18 mouse cellular contexts compared by ENCODE assay signal in the genomic region with DNA sequence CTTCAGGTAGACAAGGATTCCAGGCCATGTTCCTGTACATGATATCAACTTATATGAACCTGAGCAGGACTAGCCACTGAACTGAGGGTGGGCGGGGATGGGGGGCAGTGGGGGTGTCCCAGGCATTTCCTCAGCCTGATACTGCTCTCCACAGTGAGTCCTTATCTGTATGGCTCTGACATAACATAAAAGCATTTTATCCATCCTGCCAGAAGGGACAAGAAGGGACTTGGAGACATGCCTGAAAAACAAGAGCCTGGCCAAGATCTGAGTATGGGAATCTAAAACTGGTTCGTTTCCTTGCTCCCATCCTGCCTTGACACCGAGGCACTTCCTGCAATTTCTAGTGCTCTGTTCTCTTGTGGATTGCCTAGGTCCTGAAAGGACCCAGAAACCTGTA. TPM values are rescaled to one million over a fixed set of nuclear protein-coding genes. Genes with fewer than 3 reads are reported as not detected.
DNase-seq lines count a peak whose midpoint lies in the region; ATAC-seq and TF ChIP-seq lines count a peak whose summit lies in the region.
"Had no signal": no experiment of that assay in that cellular context is flagged by ENCODE, and none has a peak within 500 bp of the region (broad histone marks: within the 10 kb centered on the region; RNA-seq: fewer than 3 reads in every experiment).

No protein-coding gene starts in this region.

- peaks cover 4% of the 10 kb centered on the region; the same call in 1 of the 2 replicates for H3K4me1 ChIP-seq in intestine, embryonic 16.5 days (ENCODE audit: control insufficient read depth, insufficient read depth, low read length)
- H3K4me1 ChIP-seq in intestine, postnatal 0 days (replicated peaks; ENCODE audit: control insufficient read depth, insufficient read depth, low read length), result no peaks in the 10 kb centered on the region
- H3K4me1 ChIP-seq in heart, embryonic 12.5 days (replicated peaks), result peaks cover 24% of the 10 kb centered on the region
- H3K4me1 ChIP-seq in liver, embryonic 12.5 days, result peaks cover 40% of the 10 kb centered on the region
- H3K4me1 ChIP-seq: embryonic facial prominence, embryonic 12.5 days had no signal

- no peak for TF ChIP-seq CTCF in intestine, postnatal 0 days (IDR thresholded peaks at IDR 0.05; ENCODE audit: low read depth)

- no peaks in the 10 kb centered on the region for H3K36me3 ChIP-seq in intestine, embryonic 16.5 days (ENCODE audit: control insufficient read depth, insufficient read depth, low read length)
- no peaks in the 10 kb centered on the region for H3K36me3 ChIP-seq in intestine, postnatal 0 days (ENCODE audit: control insufficient read depth, insufficient read depth)
- no peaks in the 10 kb centered on the region for H3K36me3 ChIP-seq in heart, embryonic 12.5 days
- no peaks in the 10 kb centered on the region for H3K36me3 ChIP-seq in liver, embryonic 12.5 days
- H3K36me3 ChIP-seq: embryonic facial prominence, embryonic 12.5 days; kidney, embryonic 15.5 days; limb, embryonic 10.5 days; midbrain, embryonic 10.5 days had no signal

- WGBS in intestine, embryonic 16.5 days, result 66% methylated on average over 3 of the region's 3 CpGs
- WGBS in intestine, postnatal 0 days, result 60% methylated on average over 3 of the region's 3 CpGs
- WGBS in heart, embryonic 12.5 days, result 36% methylated on average over 3 of the region's 3 CpGs
- 25% methylated on average over 3 of the region's 3 CpGs for WGBS in liver, embryonic 12.5 days (ENCODE audit: insufficient replicate concordance)

- H3K27me3 ChIP-seq in intestine, embryonic 16.5 days (replicated peaks; ENCODE audit: control insufficient read depth, insufficient read depth, low read length), result no peaks in the 10 kb centered on the region
- H3K27me3 ChIP-seq in intestine, postnatal 0 days (replicated peaks; ENCODE audit: control insufficient read depth, insufficient read depth, low read length), result no peaks in the 10 kb centered on the region
- H3K27me3 ChIP-seq in heart, embryonic 12.5 days (replicated peaks), result peaks cover 13% of the 10 kb centered on the region
- H3K27me3 ChIP-seq in liver, embryonic 12.5 days (replicated peaks), result no peaks in the 10 kb centered on the region
- H3K27me3 ChIP-seq: embryonic facial prominence, embryonic 12.5 days; kidney, embryonic 15.5 days had no signal

- H3K4me2 ChIP-seq in intestine, embryonic 16.5 days (ENCODE audit: low read depth, low read length), result no peak overlapping the region
- no peak overlapping the region for H3K4me2 ChIP-seq in intestine, postnatal 0 days (replicated peaks; ENCODE audit: low read depth)
- H3K4me2 ChIP-seq in heart, embryonic 12.5 days, result no peak overlapping the region
- H3K4me2 ChIP-seq in liver, embryonic 12.5 days, result no peak overlapping the region
- H3K4me2 ChIP-seq: embryonic facial prominence, embryonic 12.5 days; kidney, embryonic 15.5 days had no signal

- no peak overlapping the region for H3K9ac ChIP-seq in intestine, embryonic 16.5 days (ENCODE audit: low read depth, low read length)
- no peak overlapping the region for H3K9ac ChIP-seq in intestine, postnatal 0 days (ENCODE audit: low read depth, low read length)
- no peak overlapping the region for H3K9ac ChIP-seq in heart, embryonic 12.5 days
- 0 out of 2 replicates have a peak overlapping the region, but pooled peaks have one; percentile 10 for H3K9ac ChIP-seq in liver, embryonic 12.5 days
- H3K9ac ChIP-seq: embryonic facial prominence, embryonic 12.5 days; kidney, embryonic 15.5 days had no signal

- H3K27ac ChIP-seq in intestine, embryonic 16.5 days (ENCODE audit: low read length), result no peak overlapping the region
- H3K27ac ChIP-seq in intestine, postnatal 0 days (ENCODE audit: low read depth, low read length), result no peak overlapping the region
- peak overlapping the region; percentile 66 for H3K27ac ChIP-seq in heart, embryonic 12.5 days (ENCODE audit: poor library complexity, severe bottlenecking)
- peak overlapping the region; percentile 43 for H3K27ac ChIP-seq in liver, embryonic 12.5 days
- H3K27ac ChIP-seq: embryonic facial prominence, embryonic 12.5 days; kidney, embryonic 15.5 days; limb, embryonic 10.5 days had no signal

- peak; percentile 49 for DNase-seq in lung, postnatal 36 days
- no peak for DNase-seq in thymus, postnatal 36 days
- DNase-seq: cerebellum, postnatal 14 days; gastrocnemius, postnatal 14 days; thymus, postnatal 4 days had no signal

- no peaks in the 10 kb centered on the region for H3K9me3 ChIP-seq in intestine, embryonic 16.5 days (ENCODE audit: control insufficient read depth, low read length)
- no peaks in the 10 kb centered on the region for H3K9me3 ChIP-seq in intestine, postnatal 0 days (ENCODE audit: control insufficient read depth)
- H3K9me3 ChIP-seq in heart, embryonic 12.5 days (replicated peaks), result no peaks in the 10 kb centered on the region
- no peaks in the 10 kb centered on the region for H3K9me3 ChIP-seq in liver, embryonic 12.5 days (replicated peaks)
- H3K9me3 ChIP-seq: embryonic facial prominence, embryonic 12.5 days; kidney, embryonic 15.5 days; limb, embryonic 10.5 days; midbrain, embryonic 10.5 days had no signal

- H3K4me3 ChIP-seq in intestine, embryonic 16.5 days (ENCODE audit: low read length), result no peak overlapping the region
- H3K4me3 ChIP-seq in intestine, postnatal 0 days (ENCODE audit: low read depth, low read length), result no peak overlapping the region
- no peak overlapping the region for H3K4me3 ChIP-seq in heart, embryonic 12.5 days
- no peak overlapping the region for H3K4me3 ChIP-seq in liver, embryonic 12.5 days
- H3K4me3 ChIP-seq: embryonic facial prominence, embryonic 12.5 days; kidney, embryonic 15.5 days; limb, embryonic 10.5 days; midbrain, embryonic 10.5 days had no signal

- ATAC-seq in intestine, embryonic 16.5 days, result 0 out of 2 replicates have a peak, but pooled peaks have one; percentile 13
- no peak for ATAC-seq in intestine, postnatal 0 days
- ATAC-seq in heart, embryonic 12.5 days (ENCODE audit: insufficient number of reproducible peaks, low FRiP score), result peak; percentile 77
- peak; percentile 66 for ATAC-seq in liver, embryonic 12.5 days
- ATAC-seq in monocyte, adult 5-6 weeks (replicated peaks; ENCODE audit: insufficient number of reproducible peaks, low FRiP score, low TSS enrichment, poor library complexity, severe bottlenecking), result no peak
- ATAC-seq: CD4-positive, CD25-positive, alpha-beta regulatory T cell, adult 4 months; hindbrain, embryonic 16.5 days had no signal

RNA-seq across cellular contexts. Expression of a gene that starts 11.1 kb away (rescaled TPM):
- 6.5 and 7.9 TPM in 2 replicates for polyA plus RNA-seq in intestine, embryonic 16.5 days (2015; fragmentation: Nextera tagmentation; extraction: Ambion mirVana)
- 3.3 and 5.8 TPM in 2 replicates for polyA plus RNA-seq in intestine, postnatal 0 days (2015; fragmentation: Nextera tagmentation; extraction: Ambion mirVana)
- polyA plus RNA-seq in heart, embryonic 12.5 days (2016; fragmentation: Nextera tagmentation; extraction: Ambion mirVana), result 0.10 TPM in 1 of 2 replicates, not detected in the other
- 0.64 and 0.71 TPM in 2 replicates for polyA plus RNA-seq in liver, embryonic 12.5 days (2016; fragmentation: Nextera tagmentation; extraction: Ambion mirVana)
- total RNA-seq in monocyte, adult 5-6 weeks (2017), result 0.78 TPM in 1 of 3 replicates, not detected in the others
- total RNA-seq: gastrocnemius, postnatal 14 days; layer of hippocampus, postnatal 14 days had no signal
- polyA plus RNA-seq: embryonic facial prominence, embryonic 12.5 days; hindbrain, embryonic 16.5 days; midbrain, embryonic 10.5 days had no signal

RNA-seq across cellular contexts. Expression of a gene that starts 25.9 kb away (rescaled TPM):
- polyA plus RNA-seq in intestine, embryonic 16.5 days (2015; fragmentation: Nextera tagmentation; extraction: Ambion mirVana), result 14.3 and 16.7 TPM in 2 replicates
- 24.6 and 25.9 TPM in 2 replicates for polyA plus RNA-seq in intestine, postnatal 0 days (2015; fragmentation: Nextera tagmentation; extraction: Ambion mirVana)
- polyA plus RNA-seq in heart, embryonic 12.5 days (2016; fragmentation: Nextera tagmentation; extraction: Ambion mirVana), result not detected in 2 replicates
- polyA plus RNA-seq in liver, embryonic 12.5 days (2016; fragmentation: Nextera tagmentation; extraction: Ambion mirVana), result 1.2 and 1.4 TPM in 2 replicates
- not detected in 3 replicates for total RNA-seq in monocyte, adult 5-6 weeks (2017)
- total RNA-seq: gastrocnemius, postnatal 14 days; layer of hippocampus, postnatal 14 days had no signal
- polyA plus RNA-seq: embryonic facial prominence, embryonic 12.5 days; forebrain, embryonic 11.5 days; hindbrain, embryonic 16.5 days; limb, embryonic 10.5 days; midbrain, embryonic 10.5 days had no signal

RNA-seq across cellular contexts. Expression of a gene that starts 51.9 kb away (rescaled TPM):
- 39.1 and 45.5 TPM in 2 replicates for polyA plus RNA-seq in intestine, embryonic 16.5 days (2015; fragmentation: Nextera tagmentation; extraction: Ambion mirVana)
- polyA plus RNA-seq in intestine, postnatal 0 days (2015; fragmentation: Nextera tagmentation; extraction: Ambion mirVana), result 17.0 and 17.6 TPM in 2 replicates
- 58.7 and 62.8 TPM in 2 replicates for polyA plus RNA-seq in heart, embryonic 12.5 days (2016; fragmentation: Nextera tagmentation; extraction: Ambion mirVana)
- 16.1 and 17.0 TPM in 2 replicates for polyA plus RNA-seq in liver, embryonic 12.5 days (2016; fragmentation: Nextera tagmentation; extraction: Ambion mirVana)
- total RNA-seq in monocyte, adult 5-6 weeks (2017), result 7.6 to 28.3 TPM (median 20.0 TPM) in 3 replicates

Comparison
In these comparisons a context has a peak if more than half of its experiments do, and no peak if none do; other contexts are left out.
1. ATAC-seq: peak in intestine, embryonic 16.5 days (single experiment), heart, embryonic 12.5 days (single experiment) and liver, embryonic 12.5 days (single experiment); none in intestine, postnatal 0 days (single experiment) and monocyte, adult 5-6 weeks (single experiment).
2. H3K27ac ChIP-seq: peak in heart, embryonic 12.5 days (single experiment) and liver, embryonic 12.5 days (single experiment); none in intestine, embryonic 16.5 days (single experiment) and intestine, postnatal 0 days (single experiment).